Mouse (Mus musculus) adrenal gland, postnatal 36 days (tissue): ENCODE results near the gene Olfr536. TPM values are rescaled to one million over a fixed set of nuclear protein-coding genes. Genes with fewer than 3 reads are reported as not detected.
"Not testable (repeated sequence)": the region's sequence is repeated elsewhere in the genome, so short reads cannot be mapped to it uniquely, and the experiment has no call there.

Source experiments
- DNase-seq, 2 experiments: peaks; one replicate each; pipeline ENCODE4 v3.0.0; 2021; ENCODE audit warnings: mixed read lengths in 1 of 2
- long read RNA-seq, 2 experiments: library from polyadenylated mRNA; stranded (forward); transcript quantifications; one replicate each; pipeline ENCODE4 v2.0.0; 2021; ENCODE audit warnings: borderline sequencing depth in 2 of 2
- total RNA-seq, 2 experiments: library from RNA; stranded (reverse); gene quantifications; 2 replicates each; pipeline ENCODE4 v1.2.3; 2021

The Olfr536 gene
- not detected for total RNA-seq
- long read RNA-seq, experiment 1: 0 reads
- long read RNA-seq, experiment 2: 0 reads

GRCm38 (mm10) chr7:140507346-140508021, at the start of gene Olfr536:
Gene Olfr536, minus strand, starts transcription at chr7:140507396.
- peak in 1 of 2 experiments; percentile 47 for DNase-seq

- no peak for DNase-seq
These were observed 32.5 kb upstream of the Olfr536 start for GRCm38 (mm10) chr7:140539746-140540145.

- no peak for DNase-seq
These were observed 12.5 kb downstream of the Olfr536 start for GRCm38 (mm10) chr7:140494702-140495101.

GRCm38 (mm10) chr7:140494231-140494630, 13.0 kb downstream of the Olfr536 start:
- DNase-seq: no peak

- no peak for DNase-seq
These were observed 18.2 kb downstream of the Olfr536 start for GRCm38 (mm10) chr7:140488981-140489380.

GRCm38 (mm10) chr7:140483916-140484315, 23.3 kb downstream of the Olfr536 start, which contains the start of gene Olfr535:
Gene Olfr535, plus strand, starts transcription at chr7:140484216.
- no peak for DNase-seq

GRCm38 (mm10) chr7:140478733-140479132, 28.5 kb downstream of the Olfr536 start:
- no peak for DNase-seq

- no peak for DNase-seq
These were observed 29.3 kb downstream of the Olfr536 start for GRCm38 (mm10) chr7:140477886-140478285.

GRCm38 (mm10) chr7:140463070-140463469, 44.1 kb downstream of the Olfr536 start, which contains the start of gene Olfr533:
Gene Olfr533, plus strand, starts transcription at chr7:140463370.
- not testable (repeated sequence) for DNase-seq

Other genes with a start within 250 kb of the Olfr536 start
- not detected for gene Olfr525, start 186.5 kb downstream of the Olfr536 start, total RNA-seq
- gene Olfr527, start 173.4 kb downstream of the Olfr536 start, total RNA-seq: not detected
- gene Olfr60, start 145.7 kb downstream of the Olfr536 start, total RNA-seq: not detected
- not detected for gene Olfr530, start 131.1 kb downstream of the Olfr536 start, total RNA-seq
- gene Olfr531, start 104.5 kb downstream of the Olfr536 start, total RNA-seq: not detected
- not detected for gene Olfr532, start 85.8 kb downstream of the Olfr536 start, total RNA-seq
- not detected for gene Olfr533, start 44.0 kb downstream of the Olfr536 start, total RNA-seq
- not detected for gene Olfr535, start 23.2 kb downstream of the Olfr536 start, total RNA-seq
- gene Olfr538, start 60.5 kb upstream of the Olfr536 start, total RNA-seq: not detected
- not detected for gene Olfr46, start 93.9 kb upstream of the Olfr536 start, total RNA-seq
- gene Olfr61, start 121.6 kb upstream of the Olfr536 start, total RNA-seq: not detected
- not detected for gene Olfr53, start 139.1 kb upstream of the Olfr536 start, total RNA-seq
- not detected for gene Olfr539, start 152.5 kb upstream of the Olfr536 start, total RNA-seq
- gene Olfr45, start 174.6 kb upstream of the Olfr536 start, total RNA-seq: not detected
- not detected for gene Olfr541, start 189.9 kb upstream of the Olfr536 start, total RNA-seq